Mouse (Mus musculus): Measurements from ENCODE around the gene Rap1gap2.

Gene Rap1gap2

GRCm38 (mm10) chr11:74610545-74611176 lies at the start of gene Rap1gap2:
Gene Rap1gap2, minus strand, starts transcription at chr11:74610915.
- DNase-seq, result peak; percentile 4

GRCm38 (mm10) chr11:74660336-74660735 lies 49.6 kb upstream of the Rap1gap2 start:
- DNase-seq, result no peak

- DNase-seq, result no peak
These were observed 45.2 kb upstream of the Rap1gap2 start for GRCm38 (mm10) chr11:74655941-74656340.

GRCm38 (mm10) chr11:74653385-74653784 lies 42.7 kb upstream of the Rap1gap2 start:
- DNase-seq, result peak; percentile 36

- peak; percentile 67 for DNase-seq
These were observed 42.1 kb upstream of the Rap1gap2 start for GRCm38 (mm10) chr11:74652791-74653191.

- DNase-seq, result no peak
These were observed 39.9 kb upstream of the Rap1gap2 start for GRCm38 (mm10) chr11:74650576-74651100.

- peak; percentile 75 for DNase-seq
These were observed 39.2 kb upstream of the Rap1gap2 start for GRCm38 (mm10) chr11:74649647-74650551.

- peak; percentile 99 for DNase-seq
These were observed 38.5 kb upstream of the Rap1gap2 start, which contains the start of gene Cluh for GRCm38 (mm10) chr11:74649095-74649646. Gene Cluh, plus strand, starts transcription at chr11:74649495.

- no peak for DNase-seq
These were observed 38.0 kb upstream of the Rap1gap2 start for GRCm38 (mm10) chr11:74648676-74649075.

- DNase-seq, result no peak
These were observed 37.3 kb upstream of the Rap1gap2 start for GRCm38 (mm10) chr11:74647966-74648365.

GRCm38 (mm10) chr11:74639628-74640027 lies 28.9 kb upstream of the Rap1gap2 start:
- no peak for DNase-seq

- peak; percentile 27 for DNase-seq
These were observed 28.2 kb upstream of the Rap1gap2 start for GRCm38 (mm10) chr11:74638791-74639411.

GRCm38 (mm10) chr11:74637971-74638790 lies 27.5 kb upstream of the Rap1gap2 start:
- peak; percentile 90 for DNase-seq

GRCm38 (mm10) chr11:74637486-74637885 lies 26.8 kb upstream of the Rap1gap2 start:
- no peak for DNase-seq

GRCm38 (mm10) chr11:74634490-74635275 lies 24.0 kb upstream of the Rap1gap2 start:
- peak; percentile 63 for DNase-seq

GRCm38 (mm10) chr11:74631880-74632789 lies 21.4 kb upstream of the Rap1gap2 start:
- no peak for DNase-seq

GRCm38 (mm10) chr11:74627481-74627880 lies 16.8 kb upstream of the Rap1gap2 start:
- DNase-seq, result no peak

GRCm38 (mm10) chr11:74625333-74625732 lies 14.6 kb upstream of the Rap1gap2 start:
- no peak for DNase-seq

GRCm38 (mm10) chr11:74623693-74624092 lies 13.0 kb upstream of the Rap1gap2 start:
- peak; percentile 74 for DNase-seq

All from kidney, adult 18-20 months (tissue).